Mouse (Mus musculus): ENCODE measurements around the gene Slc44a2. TPM values are rescaled to one million over a fixed set of nuclear protein-coding genes. Genes with fewer than 3 reads are reported as not detected.

Gene Slc44a2
- 13.5 and 14.8 TPM in 2 replicates for polyA plus RNA-seq (2012; rRNA removed)

DNA sequence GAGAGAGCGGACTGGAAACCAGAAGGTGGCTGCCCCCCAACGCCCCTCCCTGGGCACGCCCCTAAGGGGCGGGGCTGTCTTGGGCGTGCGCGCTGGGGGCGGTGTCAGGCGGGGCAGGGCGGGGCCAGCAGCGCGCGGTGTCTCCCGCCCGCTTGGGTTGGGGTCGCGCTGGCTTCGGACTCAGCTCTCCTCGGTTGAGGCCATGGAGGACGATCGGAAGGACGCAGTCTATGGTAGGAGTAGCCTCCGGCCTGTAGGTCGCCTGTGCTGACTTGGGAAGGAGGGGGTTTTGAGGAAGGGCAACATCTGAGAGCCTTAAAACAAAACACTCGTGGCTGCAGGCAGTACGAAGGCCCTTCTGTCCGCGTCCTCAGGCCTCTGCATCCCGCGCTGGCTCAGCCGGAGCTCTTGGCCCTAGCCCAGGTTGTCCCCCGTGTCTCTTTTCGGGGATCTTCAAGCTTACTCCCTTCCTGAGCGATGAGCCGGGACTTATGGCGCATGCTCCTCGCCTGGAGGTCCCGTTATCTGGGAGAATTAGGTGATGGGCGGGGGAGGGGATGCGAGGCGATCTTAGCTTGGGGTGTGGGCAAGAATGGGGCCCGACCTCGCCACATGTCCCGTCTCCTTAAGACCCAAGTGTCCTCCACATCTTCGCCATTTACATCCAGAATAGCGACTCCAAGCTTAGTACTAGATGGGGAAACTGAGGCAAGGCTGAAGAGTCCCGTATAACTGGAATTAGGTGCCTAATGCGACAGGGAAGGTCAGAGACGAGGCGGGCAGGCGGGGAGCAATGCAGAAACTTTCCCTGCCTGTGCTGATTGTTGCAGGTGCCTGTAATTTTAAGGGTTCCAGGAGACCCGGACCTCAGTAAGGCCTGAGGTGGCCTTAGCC is at the start of gene Slc44a2:
Slc44a2 (plus strand) TSS at position 80 of the 894 bp plus-strand sequence.

DNA sequence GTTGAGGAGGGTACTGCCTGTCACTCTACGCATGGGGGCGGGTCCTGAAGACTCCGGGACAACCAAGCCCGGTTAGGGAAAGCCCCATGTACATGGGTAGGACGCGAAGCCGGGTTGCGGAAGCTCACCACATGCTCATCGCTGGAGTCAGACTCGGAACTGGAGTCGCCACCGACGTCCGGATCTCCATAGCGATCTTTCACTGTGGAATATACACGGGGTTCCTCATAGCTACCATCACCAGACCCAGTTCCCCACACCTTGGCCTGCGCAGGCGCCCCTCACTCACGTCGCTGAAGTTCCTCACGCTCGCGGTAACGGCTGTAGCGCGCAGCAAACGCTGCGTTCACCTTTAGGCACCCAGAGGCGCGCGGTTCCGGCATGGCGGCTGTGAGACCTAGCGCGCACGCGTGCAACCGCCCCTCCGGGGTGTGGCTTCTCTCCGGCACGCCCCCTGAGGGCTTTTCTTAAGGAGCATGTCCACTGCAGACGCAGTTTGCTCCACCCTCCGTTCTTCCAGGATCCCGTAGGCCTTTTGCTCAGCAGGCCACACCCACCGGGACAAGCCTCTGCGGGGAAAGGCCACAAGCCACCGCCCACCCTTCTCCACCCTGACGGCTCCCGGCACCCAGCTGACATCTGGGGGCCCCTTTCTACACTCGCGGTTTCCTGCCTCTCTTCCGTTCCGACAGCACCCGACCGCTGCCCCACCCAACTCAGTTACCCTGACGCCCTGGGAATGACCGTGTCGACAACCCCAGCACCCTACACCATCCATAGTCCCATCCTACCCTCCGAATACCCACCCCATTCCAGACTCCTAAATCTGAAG is 32.7 kb upstream of the Slc44a2 start, which contains the start of gene Kri1:
Kri1 (minus strand) TSS at position 399 of the 832 bp plus-strand sequence.

DNA sequence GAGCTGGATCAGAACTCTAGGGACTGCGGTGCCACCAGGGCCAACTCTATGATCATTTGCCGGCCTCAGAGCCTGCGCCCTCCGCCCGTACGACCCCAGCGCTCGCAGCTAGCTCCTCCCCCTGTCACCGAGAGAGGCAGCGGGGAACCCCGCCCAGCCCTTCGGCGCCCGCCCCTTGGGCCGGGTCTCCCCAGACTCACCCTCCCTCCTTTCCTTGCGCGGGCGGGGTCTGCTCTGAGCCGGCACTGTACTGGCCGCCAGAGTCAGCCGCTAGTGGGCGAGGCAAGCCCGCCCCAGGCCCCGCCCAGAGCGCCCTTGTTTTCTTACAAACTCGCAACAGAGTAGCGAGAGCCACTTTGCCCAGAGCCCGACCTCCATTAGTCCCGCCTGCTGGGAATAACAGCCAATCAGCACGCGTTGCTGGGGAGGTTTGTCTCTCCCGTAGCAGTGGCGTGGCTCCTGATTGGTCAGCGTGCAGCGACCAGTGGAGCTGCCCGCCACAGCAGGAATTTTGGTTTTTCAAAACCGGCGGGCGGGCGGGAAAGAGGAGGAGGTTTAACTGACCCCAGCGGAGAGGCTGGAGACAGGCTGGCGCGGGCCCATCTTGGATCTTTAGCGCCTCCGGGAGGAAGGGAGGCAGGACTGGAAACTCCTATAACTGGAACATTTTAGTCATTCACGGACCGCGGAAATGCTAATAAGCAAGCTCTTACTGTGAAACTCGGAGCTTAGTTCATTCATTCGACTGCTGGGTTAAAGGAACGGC is 29.3 kb upstream of the Slc44a2 start, which contains the start of gene Cdkn2d:
Cdkn2d (minus strand) TSS at position 386 of the 766 bp plus-strand sequence.

DNA sequence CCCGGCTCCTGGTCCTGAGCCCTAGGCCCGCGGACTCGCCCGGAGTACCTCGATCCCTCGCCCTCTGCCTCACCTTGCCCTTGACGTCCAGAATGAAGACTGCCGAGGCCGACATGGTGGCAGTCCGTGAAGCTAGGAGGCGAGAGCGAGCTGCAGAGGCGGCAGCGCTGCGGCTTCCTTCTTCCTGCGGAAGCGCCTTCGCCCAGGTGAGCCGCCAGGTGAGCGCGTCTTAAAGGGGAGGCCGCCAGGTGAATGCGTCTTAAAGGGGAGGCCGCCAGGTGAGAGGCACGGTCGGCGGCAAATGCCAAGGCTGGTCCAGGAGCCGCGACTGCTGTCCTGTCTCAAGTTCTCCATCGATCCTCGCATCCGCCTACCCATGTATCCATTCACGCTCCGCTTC is 8.4 kb upstream of the Slc44a2 start, which contains the start of gene Ap1m2:
Ap1m2 (minus strand) TSS at position 204 of the 400 bp plus-strand sequence.

DNA sequence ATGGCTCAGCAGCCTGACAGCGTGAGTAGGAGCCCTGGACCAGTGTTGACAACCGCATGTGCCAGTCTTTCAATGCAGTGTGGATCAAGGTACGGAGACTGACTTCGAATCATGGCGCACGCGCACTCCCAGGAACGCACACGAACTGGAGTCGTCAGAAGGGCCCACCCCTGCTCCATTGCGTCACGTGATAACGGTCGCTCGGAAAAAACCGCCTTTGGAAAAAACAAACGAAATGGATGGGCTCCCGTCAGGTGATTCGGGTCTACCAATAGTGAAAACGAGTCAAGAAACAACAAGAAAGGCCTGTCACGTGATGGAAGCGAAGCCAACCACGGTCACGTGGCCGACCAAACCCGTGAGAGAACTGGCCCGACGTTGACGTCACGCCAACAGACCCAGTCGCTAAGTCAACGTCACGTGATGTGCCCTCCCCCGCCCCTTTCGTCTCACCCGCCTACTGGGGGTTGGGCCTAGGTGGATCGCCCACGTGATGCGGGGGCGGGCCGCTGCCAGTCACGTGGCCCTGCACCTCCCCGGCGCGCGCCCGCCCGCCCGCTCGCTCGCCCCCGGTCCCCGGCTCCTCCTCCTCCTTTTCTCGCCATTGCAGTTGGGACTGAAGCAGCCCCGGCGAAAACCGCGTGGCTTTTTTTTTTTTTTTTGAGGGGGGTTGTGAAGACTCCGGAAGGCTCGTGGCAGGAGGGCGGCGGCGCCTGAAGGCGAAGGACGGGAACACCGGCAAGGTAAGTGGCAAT is 47.0 kb downstream of the Slc44a2 start, which contains the start of gene Ilf3:
Ilf3 (plus strand) TSS at position 515 of the 755 bp plus-strand sequence.

Other genes starting within 250 kb of the Slc44a2 start
- gene Gm49373, start 247.6 kb upstream of the Slc44a2 start, polyA plus RNA-seq (2012; rRNA removed) = 0.42 TPM in 2 replicates
- gene Fdx1l, start 247.1 kb upstream of the Slc44a2 start, polyA plus RNA-seq (2012; rRNA removed) = 25.0 and 27.6 TPM in 2 replicates
- gene Gm38431, start 228.7 kb upstream of the Slc44a2 start, polyA plus RNA-seq (2012; rRNA removed) = 1.0 and 1.2 TPM in 2 replicates
- 14.5 and 16.7 TPM in 2 replicates for gene Raver1, start 228.7 kb upstream of the Slc44a2 start, polyA plus RNA-seq (2012; rRNA removed)
- 7.8 and 8.0 TPM in 2 replicates for gene Tyk2, start 189.5 kb upstream of the Slc44a2 start, polyA plus RNA-seq (2012; rRNA removed)
- 88.6 and 96.9 TPM in 2 replicates for gene Cdc37, start 170.7 kb upstream of the Slc44a2 start, polyA plus RNA-seq (2012; rRNA removed)
- 1.5 and 1.6 TPM in 2 replicates for gene Pde4a, start 155.0 kb upstream of the Slc44a2 start, polyA plus RNA-seq (2012; rRNA removed)
- gene Keap1, start 81.3 kb upstream of the Slc44a2 start, polyA plus RNA-seq (2012; rRNA removed) = 17.2 and 17.3 TPM in 2 replicates
- gene S1pr5, start 72.3 kb upstream of the Slc44a2 start, polyA plus RNA-seq (2012; rRNA removed) = 0.10 TPM in 2 replicates
- 28.1 and 29.4 TPM in 2 replicates for gene Atg4d, start 55.4 kb upstream of the Slc44a2 start, polyA plus RNA-seq (2012; rRNA removed)
- gene Kri1, start 32.7 kb upstream of the Slc44a2 start, polyA plus RNA-seq (2012; rRNA removed) = 16.4 and 19.3 TPM in 2 replicates
- gene Cdkn2d, start 29.3 kb upstream of the Slc44a2 start, polyA plus RNA-seq (2012; rRNA removed) = 50.5 and 57.7 TPM in 2 replicates
- 0.45 and 0.55 TPM in 2 replicates for gene Ap1m2, start 8.4 kb upstream of the Slc44a2 start, polyA plus RNA-seq (2012; rRNA removed)
- gene Ilf3, start 47.2 kb downstream of the Slc44a2 start, polyA plus RNA-seq (2012; rRNA removed) = 18.1 and 20.1 TPM in 2 replicates
- 21.2 and 22.9 TPM in 2 replicates for gene Qtrt1, start 91.1 kb downstream of the Slc44a2 start, polyA plus RNA-seq (2012; rRNA removed)
- gene Dnm2, start 104.2 kb downstream of the Slc44a2 start, polyA plus RNA-seq (2012; rRNA removed) = 27.2 and 33.8 TPM in 2 replicates
- gene Tmed1, start 189.6 kb downstream of the Slc44a2 start, polyA plus RNA-seq (2012; rRNA removed) = 18.9 and 20.8 TPM in 2 replicates
- gene AB124611, start 205.5 kb downstream of the Slc44a2 start, polyA plus RNA-seq (2012; rRNA removed) = 19.9 and 20.6 TPM in 2 replicates
- gene Carm1, start 226.2 kb downstream of the Slc44a2 start, polyA plus RNA-seq (2012; rRNA removed) = 15.1 and 20.3 TPM in 2 replicates

Data from liver, embryonic 18 days (tissue).